Mouse (Mus musculus): ENCODE measurements around the gene Ankrd36.
A peak's percentile ranks its signal among the peaks of the same experiment; 100 is the strongest.

Gene Ankrd36

DNA sequence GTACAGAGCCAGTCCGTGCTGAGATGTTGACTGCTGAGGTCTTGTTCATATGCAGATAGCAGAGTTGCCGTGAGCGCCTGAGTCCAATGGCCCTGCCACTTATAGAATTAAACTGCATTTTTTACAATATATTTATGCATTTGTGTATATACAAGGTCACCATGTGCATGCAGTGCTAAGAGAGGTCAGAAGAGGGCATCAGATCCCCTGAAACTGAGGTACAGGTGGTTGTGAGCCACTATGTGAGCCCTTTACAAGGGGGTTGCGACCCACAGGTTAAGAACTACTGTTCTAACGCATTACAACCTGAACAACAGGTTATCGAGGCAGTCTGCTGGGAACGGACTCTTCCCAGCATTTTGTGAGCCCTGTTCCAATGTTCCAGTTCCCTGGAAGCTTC, 80.8 kb downstream of the Ankrd36 start:
- no peak for DNase-seq (ENCODE audit: low read depth in 2 of 2, low spot score in 2 of 2)

- DNase-seq (ENCODE audit: low read depth in 2 of 2, low spot score in 2 of 2): no peak
These were observed 113.1 kb downstream of the Ankrd36 start for GRCm38 (mm10) chr11:5682541-5682940.

DNA sequence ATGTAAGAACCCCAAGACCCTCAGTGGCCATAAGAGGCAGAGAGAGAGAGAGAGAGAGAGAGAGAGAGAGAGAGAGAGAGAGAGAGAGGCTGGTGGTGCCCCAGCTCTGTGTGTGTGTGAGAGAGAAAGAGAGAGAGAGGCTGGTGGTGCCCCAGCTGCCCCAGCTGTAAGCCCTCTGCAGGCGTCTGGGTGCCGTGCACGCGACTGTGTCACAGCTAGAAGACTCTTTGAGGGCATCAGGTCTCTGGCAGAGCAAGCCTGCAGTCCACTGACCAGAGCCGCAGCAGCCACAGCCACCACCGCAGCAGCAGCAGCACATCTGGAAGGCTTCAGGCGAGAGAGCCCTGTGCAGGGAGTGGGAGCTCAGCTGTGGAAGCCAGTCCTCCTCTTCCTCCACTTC, 114.8 kb downstream of the Ankrd36 start:
- DNase-seq (ENCODE audit: low read depth in 2 of 2, low spot score in 2 of 2): no peak

- peak in 1 of 2 experiments; percentile 14 for DNase-seq (ENCODE audit: low read depth in 2 of 2, low spot score in 2 of 2)
These were observed 122.3 kb downstream of the Ankrd36 start for GRCm38 (mm10) chr11:5691775-5692174.

- DNase-seq (ENCODE audit: low read depth in 2 of 2, low spot score in 2 of 2): no peak
These were observed 131.3 kb downstream of the Ankrd36 start for GRCm38 (mm10) chr11:5700808-5701207.

DNA sequence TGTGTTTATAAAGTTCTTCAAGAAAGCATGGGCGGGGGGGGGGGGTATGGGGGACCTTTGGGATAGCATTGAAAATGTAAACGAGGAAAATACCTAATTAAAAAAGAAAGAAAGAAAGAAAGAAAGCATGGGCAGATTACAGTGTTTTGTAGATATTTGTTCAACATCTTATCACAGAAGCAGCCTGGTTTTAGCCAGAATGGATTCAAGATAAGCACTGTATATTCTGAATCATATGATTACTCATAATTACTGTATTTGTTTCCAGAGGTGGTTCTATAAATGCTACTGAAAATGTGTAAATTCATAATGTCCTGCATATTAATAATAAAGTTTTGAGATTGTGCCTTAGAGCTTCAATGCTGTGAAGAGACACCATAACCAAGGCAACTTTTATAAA, 131.8 kb downstream of the Ankrd36 start:
- no peak for DNase-seq (ENCODE audit: low read depth in 2 of 2, low spot score in 2 of 2)

DNA sequence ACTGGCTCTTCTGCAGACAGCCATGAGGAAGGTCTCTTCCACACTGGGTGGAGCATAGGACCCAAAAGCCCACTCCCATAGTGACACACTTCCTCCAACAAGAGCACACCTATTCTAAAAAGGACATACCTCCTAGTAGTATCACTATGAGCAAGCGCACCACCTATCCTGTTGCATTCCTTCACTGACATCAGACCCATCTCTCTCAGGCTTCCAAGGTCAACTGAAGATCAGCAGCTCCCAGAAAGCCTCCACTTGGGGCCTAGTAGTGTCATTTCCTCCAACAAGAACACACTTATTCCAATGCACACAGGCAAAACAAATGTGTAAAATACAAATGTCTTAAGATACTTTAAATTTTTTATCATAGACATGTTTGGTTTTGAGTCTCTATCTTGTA, 132.3 kb downstream of the Ankrd36 start:
- no peak for DNase-seq (ENCODE audit: low read depth in 2 of 2, low spot score in 2 of 2)

DNA sequence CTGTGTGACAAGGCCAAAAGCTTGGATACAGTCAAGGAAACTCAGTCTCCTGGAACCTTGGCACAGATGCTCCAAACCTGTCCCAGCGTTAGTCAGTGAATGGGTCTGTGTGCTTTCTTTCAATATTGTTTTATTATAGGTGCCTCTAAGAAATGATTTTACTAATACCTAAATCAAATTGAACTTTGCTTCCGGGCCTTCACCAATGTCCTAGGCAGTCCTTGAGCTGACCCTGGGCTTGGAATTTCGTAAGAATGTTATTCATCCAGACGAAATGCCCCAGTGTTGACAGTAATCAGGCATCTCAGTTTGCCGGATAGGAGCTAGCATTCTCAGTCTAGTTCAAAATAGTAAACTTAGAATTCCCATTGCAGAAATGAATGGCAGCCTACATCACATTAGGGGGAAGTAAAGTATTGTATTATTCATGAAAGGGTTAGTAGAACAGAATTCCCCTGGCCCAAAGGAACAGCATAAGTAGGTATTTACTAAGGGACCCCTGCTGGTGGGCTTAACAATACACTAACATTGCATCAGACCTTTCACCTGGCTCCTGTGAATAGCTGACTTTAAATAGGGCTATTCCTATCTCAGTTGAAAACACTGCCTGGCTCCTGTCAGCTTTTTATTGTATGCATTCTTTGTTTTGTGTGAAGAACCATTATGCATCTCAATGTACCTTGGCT, 132.9 kb downstream of the Ankrd36 start:
- DNase-seq (ENCODE audit: low read depth in 2 of 2, low spot score in 2 of 2): no peak

DNA sequence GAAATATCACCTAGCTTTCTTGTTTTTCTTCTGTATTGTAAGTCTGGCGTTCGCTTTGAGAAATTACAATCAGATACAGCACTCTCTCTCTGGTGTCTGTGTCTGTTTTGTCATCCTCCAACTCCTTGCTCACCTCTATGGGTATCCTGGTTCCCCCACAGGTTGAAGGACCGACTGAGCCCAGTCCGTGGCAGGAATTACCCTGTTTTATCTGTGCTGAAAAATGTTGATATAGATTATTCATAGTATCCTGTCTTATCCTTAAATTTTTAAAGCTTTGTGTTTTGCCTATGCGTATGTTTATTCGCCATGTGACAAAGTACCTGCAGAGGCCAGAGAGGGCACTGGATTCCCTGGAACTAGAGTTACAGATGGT, 133.5 kb downstream of the Ankrd36 start:
- no peak for DNase-seq (ENCODE audit: low read depth in 2 of 2, low spot score in 2 of 2)

GRCm38 (mm10) chr11:5703341-5703740, 133.9 kb downstream of the Ankrd36 start:
- no peak for DNase-seq (ENCODE audit: low read depth in 2 of 2, low spot score in 2 of 2)

DNA sequence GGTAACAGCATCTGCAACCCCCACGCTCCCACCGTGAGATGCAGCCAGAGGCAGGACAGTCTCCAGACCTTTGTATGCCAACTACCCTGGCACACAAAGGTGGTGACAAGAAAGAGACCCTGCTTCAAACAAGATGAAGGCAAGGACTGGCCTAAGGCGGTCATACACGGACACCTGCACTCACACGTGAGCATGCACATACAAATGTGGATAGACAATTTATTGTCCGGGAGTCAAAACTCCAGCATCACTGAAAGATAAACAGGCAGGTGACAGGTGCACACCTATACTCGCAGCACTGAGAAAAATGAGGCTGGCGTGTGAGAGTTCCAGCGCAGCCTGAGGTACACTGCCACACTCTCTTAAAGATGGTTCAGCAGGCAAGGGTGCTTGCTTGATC, 136.5 kb downstream of the Ankrd36 start:
- DNase-seq (ENCODE audit: low read depth in 2 of 2, low spot score in 2 of 2): no peak

DNA sequence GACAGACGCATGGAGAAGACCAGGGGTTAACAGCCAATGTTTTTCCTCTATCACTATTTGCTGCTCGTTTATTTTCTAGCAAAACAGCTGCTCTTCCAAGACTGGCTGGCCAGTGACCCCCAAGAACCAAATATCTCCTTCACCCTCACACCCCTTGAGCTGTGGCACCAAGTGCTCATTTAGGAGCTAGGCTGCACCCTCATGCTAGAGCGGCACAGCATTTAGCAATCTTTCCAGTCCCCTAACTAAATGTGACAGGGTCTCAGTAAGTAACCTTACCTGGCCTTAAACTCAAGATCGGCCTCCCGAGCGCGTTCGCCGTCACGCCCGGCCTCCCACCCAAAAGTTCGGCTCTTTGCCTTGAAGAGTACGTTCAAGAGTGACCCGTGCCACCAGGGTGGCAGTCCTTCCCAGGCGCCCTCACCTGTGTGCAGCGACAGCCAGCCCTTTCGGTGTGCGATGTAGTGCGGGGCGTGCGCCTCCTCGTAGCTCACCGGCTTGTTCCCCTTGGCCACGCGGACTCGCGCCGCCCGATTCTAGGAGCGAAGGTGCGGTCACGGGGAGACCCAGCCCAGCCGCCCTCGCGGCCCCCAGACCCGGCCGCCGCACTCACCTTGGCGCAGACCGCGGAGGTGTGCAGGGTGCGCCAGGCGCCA, 137.5 kb downstream of the Ankrd36 start:
- peak; percentile 40 to 53 for DNase-seq (ENCODE audit: low read depth in 2 of 2, low spot score in 2 of 2)

- DNase-seq (ENCODE audit: low read depth in 2 of 2, low spot score in 2 of 2): peak; percentile 73 to 80
These were observed 138.3 kb downstream of the Ankrd36 start for GRCm38 (mm10) chr11:5707530-5708353.

- DNase-seq (ENCODE audit: low read depth in 2 of 2, low spot score in 2 of 2): no peak
These were observed 145.7 kb downstream of the Ankrd36 start for GRCm38 (mm10) chr11:5715179-5715578.

GRCm38 (mm10) chr11:5715630-5716105, 146.2 kb downstream of the Ankrd36 start, which contains the start of gene Mrps24:
Gene Mrps24, minus strand, starts transcription at chr11:5715680.
- no peak for DNase-seq (ENCODE audit: low read depth in 2 of 2, low spot score in 2 of 2)

DNA sequence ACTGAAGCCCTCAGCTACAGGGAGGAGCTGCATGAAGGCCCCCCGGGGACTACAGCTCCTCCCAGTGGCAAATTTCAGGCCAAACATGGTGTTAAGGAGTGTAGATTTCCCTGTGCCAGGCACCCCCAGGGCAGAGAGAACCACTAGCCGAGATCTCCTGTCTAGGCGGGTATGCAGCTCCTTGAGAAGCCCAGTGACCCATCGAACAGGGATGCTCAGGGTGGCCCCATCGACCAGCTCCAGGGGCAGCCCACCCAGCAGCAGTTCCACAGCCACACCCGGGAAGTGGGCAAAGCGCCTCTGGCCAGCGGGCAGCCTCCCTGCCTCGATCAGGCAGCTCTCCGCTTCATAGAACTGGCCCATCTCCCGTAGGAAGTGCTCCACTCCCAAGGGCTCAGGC, 146.8 kb downstream of the Ankrd36 start:
- DNase-seq (ENCODE audit: low read depth in 2 of 2, low spot score in 2 of 2): no peak

DNA sequence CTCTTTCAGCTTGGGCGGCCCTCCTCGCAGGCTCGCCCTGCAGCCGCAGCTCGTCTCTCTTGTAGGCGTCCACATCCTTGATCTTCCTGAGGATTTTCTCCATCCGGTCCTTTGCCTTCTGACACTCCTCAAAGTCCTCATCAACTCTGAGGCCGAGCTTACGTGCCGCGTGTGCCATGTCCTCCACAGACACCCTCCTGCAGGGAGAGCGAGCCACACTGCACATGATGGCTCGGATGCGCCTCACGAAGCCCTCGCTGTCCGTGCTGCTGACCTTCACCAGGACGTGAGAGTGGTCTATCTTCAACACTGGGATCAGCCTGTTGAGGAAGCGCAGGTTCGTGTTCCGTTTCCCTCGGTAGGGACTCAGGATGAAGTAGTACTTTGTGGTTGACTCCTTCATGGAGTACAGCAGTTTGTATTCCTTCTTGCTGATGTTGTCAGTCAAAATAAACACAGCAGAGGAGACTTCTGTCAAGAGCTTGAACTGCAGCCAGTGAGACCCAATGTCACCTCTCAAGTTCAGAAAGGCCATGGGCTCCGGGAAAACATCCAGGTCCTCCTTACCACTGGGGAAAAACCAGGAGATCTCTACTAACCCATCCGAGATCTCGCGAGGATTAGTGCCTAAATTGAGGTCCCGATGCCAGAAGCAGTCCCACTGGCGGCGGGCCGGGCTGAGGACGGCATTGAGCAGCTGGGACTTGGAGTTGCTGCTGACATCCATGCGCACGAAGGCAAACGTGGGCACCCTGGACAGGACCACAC, 147.6 kb downstream of the Ankrd36 start:
- no peak for DNase-seq (ENCODE audit: low read depth in 2 of 2, low spot score in 2 of 2)

DNA sequence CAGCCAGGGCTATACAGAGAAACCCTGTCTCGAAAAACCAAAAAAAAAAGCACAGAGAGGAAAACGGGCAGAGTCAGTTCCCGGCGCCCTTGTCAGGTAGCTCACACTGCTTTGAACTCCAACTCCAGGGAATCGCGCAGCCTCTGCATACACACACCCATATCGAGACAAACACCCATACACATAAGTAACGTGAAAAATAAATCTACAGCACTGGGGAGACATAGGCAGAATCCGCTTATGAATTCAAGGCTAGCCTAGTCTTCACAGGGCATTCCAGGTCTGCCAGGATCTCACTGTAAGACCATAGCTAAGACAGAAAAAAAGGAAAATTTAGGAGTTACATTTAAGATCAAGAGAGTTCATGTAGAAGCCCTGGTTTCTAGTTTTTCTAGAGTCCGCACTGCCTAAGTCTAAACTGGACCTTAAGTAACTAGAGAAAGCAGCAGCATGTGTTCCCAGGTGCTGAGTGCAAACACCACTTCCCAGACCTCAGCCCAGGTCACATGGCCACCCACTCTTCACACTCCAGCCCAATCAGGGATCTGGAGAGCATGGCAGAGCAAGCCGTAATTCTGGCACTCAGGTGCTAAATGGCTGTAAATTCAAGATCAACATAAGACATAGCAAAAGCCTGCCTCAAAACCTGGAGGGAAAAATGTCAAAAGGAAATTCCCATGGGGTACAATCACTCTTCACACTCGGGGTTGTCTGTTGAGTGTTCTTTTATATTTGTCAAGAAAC, 149.3 kb downstream of the Ankrd36 start:
- no peak for DNase-seq (ENCODE audit: low read depth in 2 of 2, low spot score in 2 of 2)

DNA sequence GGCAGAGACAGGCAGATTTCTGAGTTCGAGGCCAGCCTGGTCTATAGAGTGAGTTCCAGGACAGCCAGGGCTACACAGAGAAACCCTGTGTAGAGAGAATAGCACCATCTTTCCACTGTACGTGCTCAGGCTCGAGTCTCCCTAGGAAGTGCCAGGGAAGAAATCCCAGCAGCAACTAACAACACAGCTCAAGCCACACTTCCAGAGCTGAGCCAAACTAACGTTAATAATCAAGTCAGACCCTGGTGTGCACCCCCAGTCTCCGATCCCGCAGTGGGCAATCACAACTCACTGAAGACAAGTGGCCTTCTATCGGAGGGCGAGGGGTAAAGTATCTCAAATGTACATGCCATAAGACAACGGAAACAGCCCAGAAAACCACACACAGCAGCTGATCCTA, 160.1 kb downstream of the Ankrd36 start:
- DNase-seq (ENCODE audit: low read depth in 2 of 2, low spot score in 2 of 2): no peak

GRCm38 (mm10) chr11:5732401-5732800, 162.9 kb downstream of the Ankrd36 start:
- DNase-seq (ENCODE audit: low read depth in 2 of 2, low spot score in 2 of 2): no peak

All from CD8-positive naive resting alpha-beta T cell, adult 2 months (primary cell).